23 mouse cellular contexts compared by ENCODE assay signal in genomic region chr1:163461194-163461593, GRCm38 (mm10). TPM values are rescaled to one million over a fixed set of nuclear protein-coding genes. Genes with fewer than 3 reads are reported as not detected.
DNase-seq lines count a peak whose midpoint lies in the region; ATAC-seq and TF ChIP-seq lines count a peak whose summit lies in the region.
"Had no signal": no experiment of that assay in that cellular context is flagged by ENCODE, and none has a peak within 500 bp of the region (broad histone marks: within the 10 kb centered on the region; RNA-seq: fewer than 3 reads in every experiment).

No protein-coding gene starts in this region.

- H3K9me3 ChIP-seq in embryonic facial prominence, embryonic 11.5 days (replicated peaks; ENCODE audit: control insufficient read depth, low read length): no peaks in the 10 kb centered on the region
- no peaks in the 10 kb centered on the region for H3K9me3 ChIP-seq in embryonic facial prominence, embryonic 10.5 days
- H3K9me3 ChIP-seq in embryonic facial prominence, embryonic 13.5 days: no peaks in the 10 kb centered on the region
- no peaks in the 10 kb centered on the region for H3K9me3 ChIP-seq in limb, embryonic 10.5 days (replicated peaks)
- no peaks in the 10 kb centered on the region for H3K9me3 ChIP-seq in limb, embryonic 14.5 days (ENCODE audit: control insufficient read depth, low read length)
- H3K9me3 ChIP-seq: forebrain, embryonic 13.5 days; heart, embryonic 15.5 days; hindbrain, embryonic 10.5 days; hindbrain, embryonic 15.5 days had no signal

- no peak overlapping the region for H3K4me2 ChIP-seq in embryonic facial prominence, embryonic 11.5 days (ENCODE audit: low read depth, low read length)
- H3K4me2 ChIP-seq in embryonic facial prominence, embryonic 13.5 days: no peak overlapping the region
- H3K4me2 ChIP-seq in limb, embryonic 14.5 days (replicated peaks; ENCODE audit: low read depth, low read length, severe bottlenecking): no peak overlapping the region; the same call in 1 of the 2 replicates
- H3K4me2 ChIP-seq: forebrain, embryonic 13.5 days; heart, embryonic 11.5 days; heart, embryonic 15.5 days; hindbrain, embryonic 15.5 days had no signal

- no peaks in the 10 kb centered on the region for H3K27me3 ChIP-seq in embryonic facial prominence, embryonic 11.5 days (ENCODE audit: control insufficient read depth, insufficient read depth, low read length)
- no peaks in the 10 kb centered on the region for H3K27me3 ChIP-seq in embryonic facial prominence, embryonic 10.5 days (replicated peaks; ENCODE audit: low read depth, poor library complexity, severe bottlenecking)
- no peaks in the 10 kb centered on the region for H3K27me3 ChIP-seq in embryonic facial prominence, embryonic 13.5 days
- no peaks in the 10 kb centered on the region for H3K27me3 ChIP-seq in limb, embryonic 10.5 days (ENCODE audit: low read depth, poor library complexity, severe bottlenecking)
- no peaks in the 10 kb centered on the region for H3K27me3 ChIP-seq in limb, embryonic 14.5 days (ENCODE audit: control insufficient read depth, insufficient read depth, low read length)
- H3K27me3 ChIP-seq: forebrain, embryonic 13.5 days; heart, embryonic 15.5 days; hindbrain, embryonic 15.5 days had no signal

- no peak overlapping the region for H3K27ac ChIP-seq in embryonic facial prominence, embryonic 11.5 days (replicated peaks; ENCODE audit: low read depth, low read length)
- no peak overlapping the region for H3K27ac ChIP-seq in embryonic facial prominence, embryonic 10.5 days (replicated peaks)
- no peak overlapping the region for H3K27ac ChIP-seq in embryonic facial prominence, embryonic 13.5 days
- peak overlapping the region; percentile 73 for H3K27ac ChIP-seq in limb, embryonic 10.5 days
- no peak overlapping the region for H3K27ac ChIP-seq in limb, embryonic 14.5 days (replicated peaks; ENCODE audit: low read depth, low read length)
- H3K27ac ChIP-seq: forebrain, embryonic 13.5 days; heart, adult 2 months; heart, embryonic 15.5 days; hindbrain, embryonic 10.5 days; hindbrain, embryonic 15.5 days had no signal

- WGBS in embryonic facial prominence, embryonic 11.5 days: 68% methylated on average over 13 of the region's 13 CpGs
- 81% methylated on average over 13 of the region's 13 CpGs for WGBS in embryonic facial prominence, embryonic 10.5 days
- 44% methylated on average over 13 of the region's 13 CpGs for WGBS in embryonic facial prominence, embryonic 13.5 days
- 27% methylated on average over 13 of the region's 13 CpGs for WGBS in limb, embryonic 10.5 days
- 13% methylated on average over 13 of the region's 13 CpGs for WGBS in limb, embryonic 14.5 days

- H3K4me3 ChIP-seq in embryonic facial prominence, embryonic 11.5 days (ENCODE audit: low read depth, low read length): no peak overlapping the region
- no peak overlapping the region for H3K4me3 ChIP-seq in embryonic facial prominence, embryonic 10.5 days
- no peak overlapping the region for H3K4me3 ChIP-seq in embryonic facial prominence, embryonic 13.5 days
- 0 out of 2 replicates have a peak overlapping the region, but pooled peaks have one; percentile 8 for H3K4me3 ChIP-seq in limb, embryonic 10.5 days
- H3K4me3 ChIP-seq in limb, embryonic 14.5 days (replicated peaks; ENCODE audit: low read length): no peak overlapping the region
- H3K4me3 ChIP-seq: forebrain, embryonic 13.5 days; heart, adult 2 months; heart, embryonic 15.5 days; hindbrain, embryonic 10.5 days; hindbrain, embryonic 15.5 days had no signal

- intact Hi-C loops in heart, postnatal 36 days (cut with DNase I): no loop called here

- H3K4me1 ChIP-seq in embryonic facial prominence, embryonic 11.5 days (ENCODE audit: control insufficient read depth, insufficient read depth, low read length): no peaks in the 10 kb centered on the region
- H3K4me1 ChIP-seq in embryonic facial prominence, embryonic 10.5 days: no peaks in the 10 kb centered on the region
- H3K4me1 ChIP-seq in embryonic facial prominence, embryonic 13.5 days: 0 out of 2 replicates have a peak, but pooled peaks cover 4% of the 10 kb centered on the region
- H3K4me1 ChIP-seq in limb, embryonic 10.5 days: peaks cover 17% of the 10 kb centered on the region
- no peaks in the 10 kb centered on the region for H3K4me1 ChIP-seq in limb, embryonic 14.5 days (ENCODE audit: control insufficient read depth, insufficient read depth, low read length)
- H3K4me1 ChIP-seq: forebrain, embryonic 13.5 days; heart, embryonic 15.5 days; hindbrain, embryonic 10.5 days; hindbrain, embryonic 15.5 days had no signal

- ATAC-seq in embryonic facial prominence, embryonic 11.5 days (replicated peaks; ENCODE audit: insufficient number of reproducible peaks, low FRiP score, low TSS enrichment, low read depth): no peak
- 0 out of 2 replicates have a peak, but pooled peaks have one; percentile 20 for ATAC-seq in embryonic facial prominence, embryonic 13.5 days (ENCODE audit: insufficient number of reproducible peaks, insufficient read depth, low FRiP score, low TSS enrichment, low read depth)
- no peak for ATAC-seq in limb, embryonic 14.5 days (ENCODE audit: low FRiP score, low read depth)
- ATAC-seq: forebrain, embryonic 13.5 days; forebrain, postnatal 0 days; inflammation-experienced regulatory T-cells, adult 6 months; intestine, postnatal 0 days had no signal

- peak; percentile 40 for DNase-seq in embryonic facial prominence, embryonic 11.5 days (ENCODE audit: low spot score)
- DNase-seq in embryonic facial prominence, embryonic 10.5 days (ENCODE audit: low spot score): no peak
- DNase-seq in limb, embryonic 10.5 days (ENCODE audit: low spot score): peak; percentile 79
- peak; percentile 56 for DNase-seq in limb, embryonic 14.5 days (ENCODE audit: low spot score)
- no peak for DNase-seq in heart, postnatal 36 days
- DNase-seq in urinary bladder, postnatal 4 days (ENCODE audit: low spot score in 2 of 2): no peak
- DNase-seq in c-Kit-positive CD71-positive TER-119-positive erythroid progenitor cells, embryonic 14.5 days (ENCODE audit: low spot score): no peak
- DNase-seq: adrenal gland, postnatal 10 days; cerebellum, adult 11-12 months; cerebellum, adult 9-10 months; cerebellum, postnatal 25 days; forebrain, postnatal 0 days; gastrocnemius, postnatal 10 days; heart, adult 2 months; heart, postnatal 14 days had no signal

- no peaks in the 10 kb centered on the region for H3K36me3 ChIP-seq in embryonic facial prominence, embryonic 11.5 days (replicated peaks; ENCODE audit: control insufficient read depth, insufficient read depth, low read depth, low read length)
- H3K36me3 ChIP-seq in embryonic facial prominence, embryonic 10.5 days (replicated peaks): no peaks in the 10 kb centered on the region
- no peaks in the 10 kb centered on the region for H3K36me3 ChIP-seq in embryonic facial prominence, embryonic 13.5 days
- no peaks in the 10 kb centered on the region for H3K36me3 ChIP-seq in limb, embryonic 10.5 days
- no peaks in the 10 kb centered on the region for H3K36me3 ChIP-seq in limb, embryonic 14.5 days (ENCODE audit: control insufficient read depth, insufficient read depth, low read length)
- H3K36me3 ChIP-seq: heart, embryonic 15.5 days; hindbrain, embryonic 10.5 days; hindbrain, embryonic 15.5 days had no signal

- no peak overlapping the region for H3K9ac ChIP-seq in embryonic facial prominence, embryonic 11.5 days (replicated peaks; ENCODE audit: low read length)
- no peak overlapping the region for H3K9ac ChIP-seq in embryonic facial prominence, embryonic 13.5 days
- no peak overlapping the region for H3K9ac ChIP-seq in limb, embryonic 14.5 days (ENCODE audit: low read depth, low read length, severe bottlenecking)
- H3K9ac ChIP-seq: forebrain, embryonic 13.5 days; forebrain, postnatal 0 days; heart, embryonic 15.5 days; hindbrain, embryonic 15.5 days had no signal

- TF ChIP-seq POLR2A in limb, embryonic 14.5 days (IDR thresholded peaks at IDR 0.05; ENCODE audit: borderline replicate concordance, extremely low read depth, insufficient read depth, insufficient read length): no peak

RNA-seq across cellular contexts. Expression of gene Gorab, which starts 57.7 kb away (rescaled TPM):
- 38.9 and 41.9 TPM in 2 replicates for polyA plus RNA-seq in embryonic facial prominence, embryonic 11.5 days (2014; fragmentation: Nextera tagmentation; extraction: Ambion mirVana)
- 28.5 and 29.1 TPM in 2 replicates for polyA plus RNA-seq in embryonic facial prominence, embryonic 10.5 days (2016; fragmentation: Nextera tagmentation; extraction: Ambion mirVana)
- 40.3 and 41.9 TPM in 2 replicates for polyA plus RNA-seq in embryonic facial prominence, embryonic 13.5 days (2015; fragmentation: Nextera tagmentation; extraction: Ambion mirVana)
- polyA plus RNA-seq in limb, embryonic 10.5 days (2016; fragmentation: Nextera tagmentation; extraction: Ambion mirVana): 26.3 and 34.3 TPM in 2 replicates
- 16.7 and 19.6 TPM in 2 replicates for polyA plus RNA-seq in limb, embryonic 14.5 days (2012; rRNA removed)
- 28.3 and 29.1 TPM in 2 replicates for polyA plus RNA-seq in limb, embryonic 14.5 days (2014; fragmentation: Nextera tagmentation; extraction: Ambion mirVana)
- total RNA-seq in heart, postnatal 36 days (2021): 1 to 10 TPM; 2.9 to 3.0 TPM

Comparison
In these comparisons a context has a peak if more than half of its experiments do, and no peak if none do; other contexts are left out.
1. DNase-seq: peak in embryonic facial prominence, embryonic 11.5 days (single experiment), limb, embryonic 10.5 days (single experiment) and limb, embryonic 14.5 days (single experiment); none in embryonic facial prominence, embryonic 10.5 days (single experiment), heart, postnatal 36 days (0 of 2), urinary bladder, postnatal 4 days (0 of 2) and c-Kit-positive CD71-positive TER-119-positive erythroid progenitor cells, embryonic 14.5 days (single experiment).